Mouse (Mus musculus): ENCODE results near the gene Agbl4. TPM values are rescaled to one million over a fixed set of nuclear protein-coding genes. Genes with fewer than 3 reads are reported as not detected.

Agbl4 gene
- polyA plus RNA-seq, 1 experiment: not detected

GRCm38 (mm10) chr4:110360568-110360967 is 36.9 kb upstream of the Agbl4 start:
- Histone ChIP-seq H3K27me3 (ENCODE audit: control insufficient read depth, insufficient read depth, insufficient read length) (no peaks in the 10 kb centered on the region), H3K4me2 (ENCODE audit: low read depth) (no peak overlapping the region), H3ac (ENCODE audit: control insufficient read depth, insufficient read length) (no peak overlapping the region), H3K79me2 (ENCODE audit: control insufficient read depth, insufficient read depth) (no peaks in the 10 kb centered on the region), H3K36me3 (ENCODE audit: control insufficient read depth, insufficient read depth) (no peaks in the 10 kb centered on the region), H3K4me3 (no peak overlapping the region)
- TF ChIP-seq TCF12 (IDR thresholded peaks at IDR 0.05; ENCODE audit: insufficient read depth, poor library complexity, severe bottlenecking) (no peak), POLR2AphosphoS2 (IDR thresholded peaks at IDR 0.05; ENCODE audit: insufficient read length, low read depth) (no peak), TCF3 (IDR thresholded peaks at IDR 0.05; ENCODE audit: insufficient read length, low read depth) (no peak), SRF (IDR thresholded peaks at IDR 0.05; ENCODE audit: control insufficient read depth, insufficient read length, low read depth) (no peak), CEBPB (IDR thresholded peaks at IDR 0.05; ENCODE audit: insufficient read depth, poor library complexity, severe bottlenecking) (no peak), POLR2A (IDR thresholded peaks at IDR 0.05; ENCODE audit: insufficient read length, low read depth) (no peak), MYOD1 (IDR thresholded peaks at IDR 0.05; ENCODE audit: control insufficient read depth in 1 of 3, insufficient read length in 2 of 3, low read depth in 2 of 3) (no peak), USF1 (IDR thresholded peaks at IDR 0.05; ENCODE audit: low read depth) (no peak), MYOG (IDR thresholded peaks at IDR 0.05; ENCODE audit: control insufficient read depth in 1 of 3, insufficient read depth in 1 of 3, insufficient read length in 2 of 3, low read depth in 2 of 3) (no peak)

- TF ChIP-seq POLR2A (IDR thresholded peaks at IDR 0.05; ENCODE audit: insufficient read length, low read depth) (no peak), MYOG (IDR thresholded peaks at IDR 0.05; ENCODE audit: control insufficient read depth in 1 of 3, insufficient read depth in 1 of 3, insufficient read length in 2 of 3, low read depth in 2 of 3) (no peak), SRF (IDR thresholded peaks at IDR 0.05; ENCODE audit: control insufficient read depth, insufficient read length, low read depth) (no peak), USF1 (IDR thresholded peaks at IDR 0.05; ENCODE audit: low read depth) (no peak), MYOD1 (IDR thresholded peaks at IDR 0.05; ENCODE audit: control insufficient read depth in 1 of 3, insufficient read length in 2 of 3, low read depth in 2 of 3) (no peak), TCF3 (IDR thresholded peaks at IDR 0.05; ENCODE audit: insufficient read length, low read depth) (no peak), REST (IDR thresholded peaks at IDR 0.05; ENCODE audit: insufficient read depth, insufficient read length) (no peak)
- H3K4me3 ChIP-seq: no peak overlapping the region
- no peaks in the 10 kb centered on the region for H3K27me3 ChIP-seq (ENCODE audit: control insufficient read depth, insufficient read depth, insufficient read length)
- no peak overlapping the region for H3K4me2 ChIP-seq (ENCODE audit: low read depth)
- no peaks in the 10 kb centered on the region for H3K36me3 ChIP-seq (ENCODE audit: control insufficient read depth, insufficient read depth)
- no peak overlapping the region for H3ac ChIP-seq (ENCODE audit: control insufficient read depth, insufficient read length)
- H3K79me2 ChIP-seq (ENCODE audit: control insufficient read depth, insufficient read depth): no peaks in the 10 kb centered on the region
Observed at GRCm38 (mm10) chr4:110396221-110396620, 1.2 kb upstream of the Agbl4 start.

- H3K4me2 ChIP-seq (ENCODE audit: low read depth): no peak overlapping the region
- H3K36me3 ChIP-seq (ENCODE audit: control insufficient read depth, insufficient read depth): no peaks in the 10 kb centered on the region
- TF ChIP-seq POLR2AphosphoS2 (IDR thresholded peaks at IDR 0.05; ENCODE audit: insufficient read length, low read depth): no peak
- no peak for TF ChIP-seq USF1 (IDR thresholded peaks at IDR 0.05; ENCODE audit: low read depth)
- TF ChIP-seq SRF (IDR thresholded peaks at IDR 0.05; ENCODE audit: control insufficient read depth, insufficient read length, low read depth): no peak
- H3ac ChIP-seq (ENCODE audit: control insufficient read depth, insufficient read length): no peak overlapping the region
- no peaks in the 10 kb centered on the region for H3K79me2 ChIP-seq (ENCODE audit: control insufficient read depth, insufficient read depth)
- H3K27me3 ChIP-seq (ENCODE audit: control insufficient read depth, insufficient read depth, insufficient read length): no peaks in the 10 kb centered on the region
- no peak overlapping the region for H3K4me3 ChIP-seq
Observed at GRCm38 (mm10) chr4:110420306-110420705, 22.8 kb downstream of the Agbl4 start.

GRCm38 (mm10) chr4:110427653-110428052 is 30.2 kb downstream of the Agbl4 start:
- no peaks in the 10 kb centered on the region for H3K27me3 ChIP-seq (ENCODE audit: control insufficient read depth, insufficient read depth, insufficient read length)

GRCm38 (mm10) chr4:110494371-110494770 is 96.9 kb downstream of the Agbl4 start:
- Histone ChIP-seq H3ac (ENCODE audit: control insufficient read depth, insufficient read length) (no peak overlapping the region), H3K36me3 (ENCODE audit: control insufficient read depth, insufficient read depth) (no peaks in the 10 kb centered on the region), H3K79me2 (ENCODE audit: control insufficient read depth, insufficient read depth) (no peaks in the 10 kb centered on the region), H3K4me3 (no peak overlapping the region), H3K4me2 (ENCODE audit: low read depth) (no peak overlapping the region), H3K27me3 (ENCODE audit: control insufficient read depth, insufficient read depth, insufficient read length) (no peaks in the 10 kb centered on the region)
- TF ChIP-seq REST (IDR thresholded peaks at IDR 0.05; ENCODE audit: insufficient read depth, insufficient read length): no peak
- no peak for TF ChIP-seq MYOG (IDR thresholded peaks at IDR 0.05; ENCODE audit: control insufficient read depth in 1 of 3, insufficient read depth in 1 of 3, insufficient read length in 2 of 3, low read depth in 2 of 3)
- TF ChIP-seq E2F4 (IDR thresholded peaks at IDR 0.05; ENCODE audit: insufficient read depth): no peak
- TF ChIP-seq MAX (IDR thresholded peaks at IDR 0.05; ENCODE audit: low read depth): no peak
- no peak for TF ChIP-seq POLR2A (IDR thresholded peaks at IDR 0.05; ENCODE audit: insufficient read length, low read depth)
- no peak for TF ChIP-seq TCF12 (IDR thresholded peaks at IDR 0.05; ENCODE audit: insufficient read depth, poor library complexity, severe bottlenecking)
- TF ChIP-seq MYOD1 (IDR thresholded peaks at IDR 0.05; ENCODE audit: control insufficient read depth in 1 of 3, insufficient read length in 2 of 3, low read depth in 2 of 3): no peak
- no peak for TF ChIP-seq TCF3 (IDR thresholded peaks at IDR 0.05; ENCODE audit: insufficient read length, low read depth)
- no peak for TF ChIP-seq CEBPB (IDR thresholded peaks at IDR 0.05; ENCODE audit: insufficient read depth, poor library complexity, severe bottlenecking)
- TF ChIP-seq SRF (IDR thresholded peaks at IDR 0.05; ENCODE audit: control insufficient read depth, insufficient read length, low read depth): no peak
- no peak for TF ChIP-seq USF1 (IDR thresholded peaks at IDR 0.05; ENCODE audit: low read depth)
- TF ChIP-seq POLR2AphosphoS2 (IDR thresholded peaks at IDR 0.05; ENCODE audit: insufficient read length, low read depth): no peak

More at GRCm38 (mm10) chr4:110427653-110428052, 30.2 kb downstream of the Agbl4 start:
- H3K4me2 ChIP-seq (ENCODE audit: low read depth): no peak overlapping the region
- H3K4me3 ChIP-seq: no peak overlapping the region
- H3K36me3 ChIP-seq (ENCODE audit: control insufficient read depth, insufficient read depth): no peaks in the 10 kb centered on the region
- H3K79me2 ChIP-seq (ENCODE audit: control insufficient read depth, insufficient read depth): no peaks in the 10 kb centered on the region
- TF ChIP-seq TCF3 (IDR thresholded peaks at IDR 0.05; ENCODE audit: insufficient read length, low read depth): no peak
- TF ChIP-seq POLR2AphosphoS2 (IDR thresholded peaks at IDR 0.05; ENCODE audit: insufficient read length, low read depth): no peak
- no peak for TF ChIP-seq MYOD1 (IDR thresholded peaks at IDR 0.05; ENCODE audit: control insufficient read depth in 1 of 3, insufficient read length in 2 of 3, low read depth in 2 of 3)
- no peak for TF ChIP-seq SRF (IDR thresholded peaks at IDR 0.05; ENCODE audit: control insufficient read depth, insufficient read length, low read depth)
- TF ChIP-seq USF1 (IDR thresholded peaks at IDR 0.05; ENCODE audit: low read depth): no peak
- no peak for TF ChIP-seq REST (IDR thresholded peaks at IDR 0.05; ENCODE audit: insufficient read depth, insufficient read length)
- no peak for TF ChIP-seq POLR2A (IDR thresholded peaks at IDR 0.05; ENCODE audit: insufficient read length, low read depth)
- TF ChIP-seq CEBPB (IDR thresholded peaks at IDR 0.05; ENCODE audit: insufficient read depth, poor library complexity, severe bottlenecking): no peak
- no peak for TF ChIP-seq MYOG (IDR thresholded peaks at IDR 0.05; ENCODE audit: control insufficient read depth in 1 of 3, insufficient read depth in 1 of 3, insufficient read length in 2 of 3, low read depth in 2 of 3)
- no peak for TF ChIP-seq MAX (IDR thresholded peaks at IDR 0.05; ENCODE audit: low read depth)
- TF ChIP-seq E2F4 (IDR thresholded peaks at IDR 0.05; ENCODE audit: insufficient read depth): no peak
- no peak for TF ChIP-seq TCF12 (IDR thresholded peaks at IDR 0.05; ENCODE audit: insufficient read depth, poor library complexity, severe bottlenecking)
- no peak overlapping the region for H3ac ChIP-seq (ENCODE audit: control insufficient read depth, insufficient read length)
